Mouse (Mus musculus) hindbrain, embryonic 14.5 days (tissue): ENCODE measurements around the gene Lrrtm3. TPM values are rescaled to one million over a fixed set of nuclear protein-coding genes. Genes with fewer than 3 reads are reported as not detected.
A peak's percentile ranks its signal among the peaks of the same experiment; 100 is the strongest.

Source experiments
- ATAC-seq: fragments of 200-750 bp; cut with Nextera tagmentation; 2 replicates; pipeline ENCODE4 v1.8.0; 2017; ENCODE audit warnings: moderate number of reproducible peaks, mild to moderate bottlenecking, moderate TSS enrichment, moderate library complexity; ENCODE audit not compliant: low FRiP score
- DNase-seq: peaks from one replicate; pipeline ENCODE4 v3.0.0-alpha.2; 2015; ENCODE audit warnings: low spot score
- H3K27ac ChIP-seq: fragments of 300-500 bp; sonication (generic); 2 replicates; pipeline ENCODE4 v1.5.1; 2014; ENCODE audit warnings: mild to moderate bottlenecking, moderate library complexity
- H3K27me3 ChIP-seq: fragments of 300-500 bp; sonication (generic); 2 replicates; pipeline ENCODE4 v1.6.1; 2014; ENCODE audit warnings: mild to moderate bottlenecking, low read length, mixed read lengths; ENCODE audit not compliant: control insufficient read depth, insufficient read depth
- H3K36me3 ChIP-seq: fragments of 300-500 bp; sonication (generic); replicated peaks from 2 replicates; pipeline ENCODE4 v1.6.1; 2014; ENCODE audit not compliant: control insufficient read depth, insufficient read depth
- H3K4me1 ChIP-seq: fragments of 300-500 bp; sonication (generic); replicated peaks from 2 replicates; pipeline ENCODE4 v1.6.1; 2014; ENCODE audit warnings: antibody characterized with exemption, low read length, mixed read lengths; ENCODE audit not compliant: control insufficient read depth, insufficient read depth
- H3K4me2 ChIP-seq: fragments of 300-500 bp; sonication (generic); replicated peaks from 2 replicates; pipeline ENCODE4 v1.6.1; 2014; ENCODE audit warnings: mild to moderate bottlenecking, moderate library complexity
- H3K4me3 ChIP-seq: fragments of 300-500 bp; sonication (generic); replicated peaks from 2 replicates; pipeline ENCODE4 v1.5.1; 2014; ENCODE audit warnings: mild to moderate bottlenecking, low read length
- H3K9ac ChIP-seq: fragments of 300-500 bp; sonication (generic); 2 replicates; pipeline ENCODE4 v1.6.1; 2014
- H3K9me3 ChIP-seq: fragments of 300-500 bp; sonication (generic); 2 replicates; pipeline ENCODE4 v1.6.1; 2016; ENCODE audit warnings: low read length; ENCODE audit not compliant: control insufficient read depth
- WGBS: fragments of 180-500 bp; shearing (Covaris S2); extraction: QIAGEN DNeasy Blood & Tissue Kit; methylation state at CpG from one replicate; pipeline ENCODE4 v1.1.7; 2014; 5-methylcytosine and 5-hydroxymethylcytosine counted together
- polyA plus RNA-seq: library from polyadenylated mRNA; unstranded; fragments of >200 nt; fragmentation: Nextera tagmentation; extraction: Ambion mirVana; gene quantifications from 2 replicates; pipeline ENCODE4 v1.2.1, GENCODE M21; 2014

The Lrrtm3 gene
- 35.9 and 37.2 TPM in 2 replicates for polyA plus RNA-seq

DNA sequence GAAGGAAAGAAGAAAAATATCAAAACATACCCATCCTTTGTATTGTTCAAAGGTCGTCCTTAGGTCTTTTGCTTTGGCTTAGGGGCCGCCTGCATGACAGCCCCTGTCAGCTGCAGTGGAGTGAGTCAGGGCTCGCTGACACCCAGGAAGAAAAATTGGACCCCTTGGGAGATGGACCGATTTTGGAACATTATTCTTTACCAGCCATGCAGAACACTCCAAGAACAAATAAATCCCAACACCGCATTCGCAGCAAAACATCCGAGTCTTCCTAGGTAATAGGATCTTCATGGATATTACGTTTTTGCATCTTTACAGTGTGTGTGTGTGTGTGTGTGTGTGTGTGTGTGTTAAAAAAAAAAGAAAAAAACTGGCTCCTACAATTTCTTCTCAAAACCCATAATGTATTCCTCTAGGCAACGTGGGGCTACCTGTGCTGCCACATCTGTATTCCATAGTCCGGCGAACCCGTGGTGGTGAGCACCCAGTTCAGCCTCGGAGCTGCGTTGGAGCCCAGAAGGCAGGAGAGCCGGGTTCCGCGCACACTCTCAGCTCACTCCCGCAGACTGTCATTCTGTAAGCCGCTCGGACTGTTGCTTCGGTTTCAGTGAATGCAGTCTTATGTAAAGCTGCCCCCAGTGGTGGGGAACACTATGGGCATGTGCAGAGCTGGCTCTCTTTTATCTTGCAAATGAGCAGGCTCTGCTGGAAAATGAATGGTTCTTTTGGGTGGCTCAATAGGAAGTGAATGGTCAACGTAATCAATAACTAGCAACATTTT, at the start of gene Lrrtm3:
Lrrtm3 (minus strand) TSS at position 598 of the 781 bp plus-strand sequence.
- WGBS = under 1% methylated on average over 22 of the region's 22 CpGs
- H3K4me3 ChIP-seq = peak within 1 kb of the TSS; percentile 56
- no peaks in the 10 kb centered on the region for H3K36me3 ChIP-seq
- peak within 1 kb of the TSS; percentile 87 for H3K4me2 ChIP-seq
- H3K9me3 ChIP-seq = no peaks in the 10 kb centered on the region
- peaks cover 4% of the 10 kb centered on the region; the same call in 1 of the 2 replicates for H3K27me3 ChIP-seq
- peak within 1 kb of the TSS; percentile 84 for H3K27ac ChIP-seq
- peaks cover 5% of the 10 kb centered on the region; the same call in 1 of the 2 replicates for H3K4me1 ChIP-seq
- H3K9ac ChIP-seq = peak within 1 kb of the TSS; percentile 74
- peak; percentile 82 for DNase-seq
- peak; percentile 93 for ATAC-seq

DNA sequence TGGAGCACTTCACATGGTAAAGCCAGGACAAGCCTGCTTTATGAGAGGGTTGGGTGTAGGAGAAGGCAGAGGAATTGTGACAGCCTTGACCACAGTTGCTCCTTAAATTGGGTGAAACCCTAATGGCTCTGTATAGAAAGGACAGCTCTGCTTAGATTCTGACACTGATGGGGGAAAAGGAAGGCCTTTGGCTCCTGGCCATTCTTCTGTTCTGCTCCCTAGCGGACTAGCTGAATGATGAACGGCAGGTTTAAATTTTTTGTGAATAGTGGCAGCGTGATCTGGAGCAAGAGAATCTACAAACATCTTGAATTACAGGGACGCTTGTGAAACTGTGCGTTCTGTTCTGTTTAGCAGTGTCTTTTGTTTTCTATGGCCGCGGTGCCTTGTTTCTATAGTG, 45.4 kb upstream of the Lrrtm3 start:
- WGBS = 19% methylated on average over 7 of the region's 7 CpGs
- Histone ChIP-seq H3K4me2 (no peak overlapping the region), H3K36me3 (no peaks in the 10 kb centered on the region)

DNA sequence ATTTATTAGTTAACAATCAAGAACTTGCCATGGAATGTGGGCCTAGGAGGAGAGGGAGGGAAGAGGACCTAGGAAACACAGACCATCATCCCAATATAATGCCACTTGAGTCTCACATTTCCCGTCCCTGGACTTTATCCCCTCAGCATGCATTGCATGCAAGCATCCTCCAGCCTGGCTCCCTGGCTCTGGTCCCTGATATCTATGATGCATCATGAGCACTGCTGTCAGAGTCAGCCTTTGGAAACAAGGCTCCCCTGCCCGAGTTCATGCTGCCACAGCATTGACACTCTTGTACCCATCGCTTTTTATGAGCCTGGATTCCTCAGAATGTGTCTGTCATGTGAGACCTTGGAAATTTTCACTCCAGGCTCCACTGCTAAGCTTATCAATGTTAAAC, 43.4 kb upstream of the Lrrtm3 start:
- Histone ChIP-seq H3K27me3 (no peaks in the 10 kb centered on the region), H3K4me1 (0 out of 2 replicates have a peak, but pooled peaks cover 4% of the 10 kb centered on the region), H3K27ac (no peak overlapping the region), H3K9me3 (no peaks in the 10 kb centered on the region), H3K9ac (no peak overlapping the region), H3K4me3 (no peak overlapping the region), H3K36me3 (no peaks in the 10 kb centered on the region), H3K4me2 (no peak overlapping the region)
- no peak for DNase-seq
- 85% methylated on average over 3 of the region's 3 CpGs for WGBS
- ATAC-seq = no peak

More for the DNA sequence above, 45.4 kb upstream of the Lrrtm3 start:
- Histone ChIP-seq H3K9me3 (no peaks in the 10 kb centered on the region), H3K27me3 (no peaks in the 10 kb centered on the region), H3K4me1 (no peaks in the 10 kb centered on the region), H3K9ac (no peak overlapping the region), H3K4me3 (no peak overlapping the region), H3K27ac (no peak overlapping the region)
- DNase-seq (no peak), ATAC-seq (no peak)

DNA sequence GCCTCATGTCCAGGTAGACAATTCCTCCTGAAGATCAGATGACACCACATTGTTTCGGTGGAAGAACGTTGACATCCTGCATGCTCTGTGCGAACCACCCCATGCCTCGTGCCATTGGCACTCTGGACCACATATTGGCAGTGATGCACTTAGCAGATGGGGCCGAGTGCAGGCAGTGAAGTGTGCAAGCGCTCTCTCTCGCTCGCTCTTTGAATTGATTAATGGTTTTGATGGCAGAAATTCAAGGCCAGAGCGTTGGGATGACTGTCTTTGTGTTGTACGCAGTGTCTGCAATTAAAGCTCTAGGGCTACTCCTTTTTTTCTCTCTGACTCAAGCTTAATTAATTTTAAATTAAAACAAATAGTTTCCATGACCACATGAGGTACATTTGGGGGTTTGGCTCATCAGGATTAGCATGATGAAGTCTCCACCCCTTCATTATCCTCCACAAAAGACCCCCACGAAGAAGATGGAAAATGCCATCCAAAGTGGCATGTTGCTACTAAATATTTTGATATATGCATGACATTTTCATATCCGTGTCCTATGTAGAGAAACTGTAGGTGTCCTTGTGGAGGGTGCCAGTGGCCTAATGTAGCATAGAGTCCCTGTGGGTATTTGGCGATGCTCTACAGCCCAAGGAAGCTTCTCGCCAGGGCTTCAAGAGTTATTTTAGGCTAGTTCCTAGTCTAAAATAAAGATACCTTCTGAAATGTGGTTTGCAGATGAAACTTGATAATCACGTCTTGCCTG, 40.5 kb upstream of the Lrrtm3 start:
- no peaks in the 10 kb centered on the region for H3K9me3 ChIP-seq
- 47% methylated on average over 15 of the region's 15 CpGs for WGBS
- DNase-seq (peak; percentile 47), ATAC-seq (peak; percentile 85)
- no peak overlapping the region for H3K4me3 ChIP-seq
- no peaks in the 10 kb centered on the region for H3K27me3 ChIP-seq
- 0 out of 2 replicates have a peak, but pooled peaks cover 4% of the 10 kb centered on the region for H3K4me1 ChIP-seq
- no peak overlapping the region for H3K4me2 ChIP-seq
- no peak overlapping the region for H3K27ac ChIP-seq
- H3K9ac ChIP-seq = no peak overlapping the region
- no peaks in the 10 kb centered on the region for H3K36me3 ChIP-seq

DNA sequence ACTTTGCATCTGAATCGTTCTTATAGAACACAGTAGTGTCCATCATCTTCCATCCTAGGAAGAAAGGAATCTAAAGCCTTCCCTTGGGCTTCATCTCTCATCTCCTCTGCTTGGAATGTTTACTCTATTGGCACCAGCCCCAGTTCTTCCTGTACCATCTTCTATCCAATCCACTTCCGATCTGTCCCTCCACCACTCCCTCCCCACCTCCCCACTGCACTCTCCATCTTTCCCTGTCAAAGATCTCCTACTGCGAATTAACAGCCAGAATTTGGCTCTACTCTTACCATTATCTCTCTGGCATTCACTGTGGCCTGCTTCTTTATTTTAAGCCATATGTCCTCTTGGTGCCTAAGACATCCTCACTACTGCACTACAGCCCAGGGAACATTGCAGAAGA, 28.8 kb upstream of the Lrrtm3 start:
- ATAC-seq = no peak
- Histone ChIP-seq H3K27me3 (no peaks in the 10 kb centered on the region), H3K9ac (no peak overlapping the region), H3K36me3 (no peaks in the 10 kb centered on the region), H3K4me2 (no peak overlapping the region), H3K4me1 (no peaks in the 10 kb centered on the region), H3K9me3 (no peaks in the 10 kb centered on the region), H3K27ac (no peak overlapping the region), H3K4me3 (no peak overlapping the region)
- 76% methylated on average over 3 of the region's 3 CpGs for WGBS
- DNase-seq = no peak

DNA sequence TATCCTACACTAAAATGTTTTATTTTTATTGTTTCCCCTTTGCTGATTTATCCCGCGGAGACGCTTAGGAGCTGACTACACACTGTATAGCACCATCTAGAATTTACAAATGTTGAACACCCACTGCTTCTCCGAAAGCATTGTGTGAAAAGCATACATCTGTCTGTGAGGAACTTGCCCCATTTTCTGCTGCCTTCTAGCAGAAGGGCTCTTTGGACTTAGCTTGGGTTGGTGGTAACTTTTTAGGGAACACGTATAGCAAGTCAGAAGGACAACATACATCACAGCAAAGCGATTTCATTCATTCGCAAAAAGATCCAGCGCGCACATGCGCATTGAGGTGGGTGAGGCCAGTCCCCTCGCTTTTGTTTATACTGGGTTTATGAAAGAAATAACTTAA, 25.2 kb upstream of the Lrrtm3 start:
- Histone ChIP-seq H3K4me1 (no peaks in the 10 kb centered on the region), H3K27ac (no peak overlapping the region), H3K4me3 (no peak overlapping the region), H3K36me3 (no peaks in the 10 kb centered on the region), H3K9ac (no peak overlapping the region), H3K27me3 (no peaks in the 10 kb centered on the region), H3K4me2 (no peak overlapping the region), H3K9me3 (no peaks in the 10 kb centered on the region)
- ATAC-seq (no peak), DNase-seq (no peak)
- 95% methylated on average over 11 of the region's 11 CpGs for WGBS

DNA sequence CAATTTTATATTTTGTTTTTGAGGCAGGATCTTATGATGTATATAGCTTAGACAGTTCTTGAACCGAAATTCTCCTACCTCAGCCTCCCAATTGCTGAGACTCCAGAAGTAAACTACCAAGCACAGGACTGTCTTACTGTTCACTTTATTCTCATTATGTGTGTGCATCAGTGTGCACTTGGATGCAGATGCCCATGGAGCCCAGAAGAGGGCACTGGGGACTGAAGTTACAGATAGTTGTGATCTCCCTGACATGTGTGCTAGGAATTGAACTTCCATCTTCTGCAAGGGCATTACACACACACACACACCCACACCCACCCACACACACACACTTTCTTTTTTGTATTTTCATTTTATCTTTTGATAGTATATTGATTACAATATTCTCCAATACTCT, 6.5 kb upstream of the Lrrtm3 start:
- WGBS = 97% methylated on average over 1 of the region's 1 CpGs
- Histone ChIP-seq H3K27me3 (no peaks in the 10 kb centered on the region), H3K36me3 (no peaks in the 10 kb centered on the region), H3K4me2 (no peak overlapping the region), H3K9me3 (no peaks in the 10 kb centered on the region), H3K4me1 (no peaks in the 10 kb centered on the region), H3K9ac (no peak overlapping the region), H3K4me3 (no peak overlapping the region), H3K27ac (no peak overlapping the region)
- ATAC-seq (no peak), DNase-seq (no peak)

DNA sequence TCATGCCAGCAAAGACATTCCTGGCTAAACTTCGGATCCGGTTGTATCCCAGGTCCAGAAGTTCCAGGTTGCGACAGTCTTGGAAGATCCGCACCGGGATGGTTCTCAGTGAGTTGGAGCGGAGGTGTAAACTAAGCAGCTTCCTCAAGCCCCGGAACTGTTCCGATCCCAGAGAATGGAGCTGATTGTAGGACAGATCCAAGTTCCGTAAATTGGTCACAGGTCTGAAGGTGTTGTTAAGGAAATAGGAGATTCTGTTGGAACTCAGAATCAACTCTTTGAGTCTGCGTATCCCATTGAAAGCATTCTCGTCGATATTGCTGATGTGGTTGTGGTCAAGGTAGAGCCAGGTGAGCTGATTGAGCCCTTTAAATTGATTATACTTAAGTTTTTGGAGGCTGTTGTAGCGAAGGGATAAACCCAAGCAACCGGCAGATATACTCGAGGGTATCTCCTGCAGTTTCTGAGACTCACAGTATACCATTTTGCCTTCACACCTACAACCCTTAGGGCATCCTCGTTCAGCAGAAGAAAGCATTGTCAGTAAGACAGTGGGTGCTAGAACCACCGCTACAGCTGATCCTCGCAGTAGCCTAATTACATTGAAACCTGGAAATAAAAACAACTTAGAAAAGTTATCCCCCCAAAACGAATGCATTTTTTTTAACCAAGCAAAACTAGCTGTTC, 1.2 kb downstream of the Lrrtm3 start:
- H3K36me3 ChIP-seq = no peaks in the 10 kb centered on the region
- H3K27me3 ChIP-seq = peaks cover 4% of the 10 kb centered on the region; the same call in 1 of the 2 replicates
- H3K9me3 ChIP-seq = no peaks in the 10 kb centered on the region
- peak overlapping the region; percentile 5; the same call in 1 of the 2 replicates for H3K27ac ChIP-seq
- peak overlapping the region; percentile 74 for H3K9ac ChIP-seq
- ATAC-seq = no peak
- peak overlapping the region; percentile 87 for H3K4me2 ChIP-seq
- DNase-seq = no peak
- H3K4me3 ChIP-seq = peak overlapping the region; percentile 56
- H3K4me1 ChIP-seq = peaks cover 6% of the 10 kb centered on the region
- 17% methylated on average over 19 of the region's 19 CpGs for WGBS
